Mouse (Mus musculus) intestine, embryonic 16.5 days (tissue): ENCODE results near the gene Cdadc1. TPM values are rescaled to one million over a fixed set of nuclear protein-coding genes. Genes with fewer than 3 reads are reported as not detected.

Experiments used
- ATAC-seq: fragments of 200-750 bp; cut with Nextera tagmentation; 2 replicates; pipeline ENCODE4 v1.8.0; 2017; ENCODE audit warnings: moderate TSS enrichment, moderate library complexity
- H3K27ac ChIP-seq: fragments of 300-500 bp; sonication (generic); 2 replicates; pipeline ENCODE4 v1.5.1; 2014; ENCODE audit warnings: mild to moderate bottlenecking, low read length
- H3K27me3 ChIP-seq: fragments of 300-500 bp; sonication (generic); replicated peaks from 2 replicates; pipeline ENCODE4 v1.6.1; 2014; ENCODE audit warnings: low read length, control low read depth, mixed read lengths; ENCODE audit not compliant: control insufficient read depth, insufficient read depth
- H3K36me3 ChIP-seq: fragments of 300-500 bp; sonication (generic); 2 replicates; pipeline ENCODE4 v1.6.1; 2014; ENCODE audit warnings: low read length, control low read depth; ENCODE audit not compliant: control insufficient read depth, insufficient read depth
- H3K4me1 ChIP-seq: fragments of 300-500 bp; sonication (generic); 2 replicates; pipeline ENCODE4 v1.6.1; 2014; ENCODE audit warnings: low read length, control low read depth, mixed read lengths; ENCODE audit not compliant: control insufficient read depth, insufficient read depth
- H3K4me2 ChIP-seq: fragments of 300-500 bp; sonication (generic); 2 replicates; pipeline ENCODE4 v1.6.1; 2014; ENCODE audit warnings: low read depth, low read length, control low read depth
- H3K4me3 ChIP-seq: fragments of 300-500 bp; sonication (generic); 2 replicates; pipeline ENCODE4 v1.5.1; 2014; ENCODE audit warnings: mild to moderate bottlenecking, low read length
- H3K9ac ChIP-seq: fragments of 300-500 bp; sonication (generic); 2 replicates; pipeline ENCODE4 v1.6.1; 2014; ENCODE audit warnings: low read depth, low read length
- H3K9me3 ChIP-seq: fragments of 300-500 bp; sonication (generic); 2 replicates; pipeline ENCODE4 v1.6.1; 2016; ENCODE audit warnings: low read length, control low read depth; ENCODE audit not compliant: control insufficient read depth
- WGBS: fragments of 180-500 bp; shearing (Covaris S2); extraction: QIAGEN DNeasy Blood & Tissue Kit; methylation state at CpG from one replicate; pipeline ENCODE4 v1.1.7; 2014; 5-methylcytosine and 5-hydroxymethylcytosine counted together
- polyA plus RNA-seq: library from polyadenylated mRNA; unstranded; fragments of >200 nt; fragmentation: Nextera tagmentation; extraction: Ambion mirVana; gene quantifications from 2 replicates; pipeline ENCODE4 v1.2.1, GENCODE M21; 2015

Cdadc1 gene
- polyA plus RNA-seq, 1 experiment from 2014 or later, result 32.3 TPM

DNA sequence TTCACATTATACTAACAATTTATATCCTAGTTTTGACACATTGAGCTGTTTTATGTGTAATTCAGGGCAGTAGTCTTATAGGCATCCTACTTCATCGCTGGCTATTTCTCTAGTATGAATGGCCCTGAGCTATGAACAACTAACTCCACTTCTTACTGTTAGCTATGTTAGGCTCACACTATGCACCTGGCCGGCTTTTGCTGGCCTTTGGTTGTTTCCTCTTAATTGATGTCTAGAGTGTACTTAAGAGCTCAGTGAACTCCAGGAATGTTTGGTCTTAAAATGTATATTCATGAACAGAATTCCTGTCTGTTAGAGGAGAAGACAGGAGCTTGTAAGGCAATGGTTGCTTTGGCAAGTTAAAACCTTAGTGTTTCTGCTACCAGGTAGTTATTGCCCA is 57.5 kb downstream of the Cdadc1 start:
- no peak for ATAC-seq
- Histone ChIP-seq H3K27ac (no peak overlapping the region), H3K9ac (no peak overlapping the region), H3K4me3 (no peak overlapping the region), H3K36me3 (no peaks in the 10 kb centered on the region), H3K27me3 (no peaks in the 10 kb centered on the region), H3K9me3 (no peaks in the 10 kb centered on the region), H3K4me2 (no peak overlapping the region), H3K4me1 (no peaks in the 10 kb centered on the region)
- WGBS, result 80% methylated on average over 2 of the region's 2 CpGs

DNA sequence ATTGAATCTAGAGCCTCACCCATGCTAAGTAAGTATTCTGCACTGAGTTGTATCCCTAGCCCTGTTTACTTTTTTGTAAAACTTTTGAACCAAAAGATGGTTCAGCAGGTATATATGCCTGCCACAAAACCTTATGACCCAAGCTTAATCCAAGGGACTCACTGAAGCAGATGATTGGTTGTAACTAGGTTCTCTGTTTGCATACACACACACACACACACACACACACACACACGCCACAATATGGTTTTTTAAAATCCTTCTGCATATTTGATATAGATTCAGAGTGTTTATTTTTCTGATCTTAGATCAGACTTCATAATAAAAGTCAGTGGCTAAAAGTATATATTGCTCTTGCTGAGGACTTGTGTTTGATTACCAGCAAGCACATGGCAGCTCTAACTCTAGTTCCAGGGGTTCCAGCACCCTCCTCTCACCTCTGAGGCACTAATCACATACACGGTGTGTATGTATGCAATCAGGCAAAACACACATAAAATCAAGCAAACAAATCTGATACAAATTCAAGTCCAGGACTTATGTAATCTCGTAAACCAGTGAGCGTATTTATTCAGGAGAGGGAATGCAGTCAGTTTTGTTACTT is 59.8 kb downstream of the Cdadc1 start:
- Histone ChIP-seq H3K4me2 (no peak overlapping the region), H3K9ac (no peak overlapping the region), H3K4me3 (no peak overlapping the region), H3K36me3 (no peaks in the 10 kb centered on the region), H3K9me3 (no peaks in the 10 kb centered on the region), H3K4me1 (no peaks in the 10 kb centered on the region), H3K27me3 (no peaks in the 10 kb centered on the region), H3K27ac (no peak overlapping the region)
- no peak for ATAC-seq
- WGBS, result 84% methylated on average over 4 of the region's 4 CpGs

DNA sequence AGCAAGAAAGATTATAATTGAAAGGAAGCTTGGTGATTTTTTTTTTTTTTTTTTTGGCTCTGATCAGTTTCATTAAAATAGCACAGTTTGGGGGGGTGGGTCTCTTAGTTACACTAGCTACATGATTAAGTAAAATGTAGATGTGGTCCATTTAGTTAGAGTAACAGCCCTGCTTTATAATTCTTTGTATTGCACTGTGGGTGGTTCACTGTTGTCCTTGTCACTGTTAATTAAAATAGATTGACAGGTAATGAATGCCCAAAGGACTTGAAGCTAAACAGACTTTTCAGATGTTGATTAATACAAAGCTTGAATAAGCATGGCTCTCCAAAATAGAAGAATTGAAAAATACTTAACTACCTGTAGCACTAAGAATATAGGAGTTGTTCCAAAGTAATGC is 63.9 kb downstream of the Cdadc1 start:
- Histone ChIP-seq H3K9ac (no peak overlapping the region), H3K4me3 (no peak overlapping the region), H3K36me3 (no peaks in the 10 kb centered on the region), H3K27ac (no peak overlapping the region), H3K9me3 (no peaks in the 10 kb centered on the region), H3K4me2 (no peak overlapping the region), H3K27me3 (no peaks in the 10 kb centered on the region), H3K4me1 (0 out of 2 replicates have a peak, but pooled peaks cover 2% of the 10 kb centered on the region)
- no peak for ATAC-seq

DNA sequence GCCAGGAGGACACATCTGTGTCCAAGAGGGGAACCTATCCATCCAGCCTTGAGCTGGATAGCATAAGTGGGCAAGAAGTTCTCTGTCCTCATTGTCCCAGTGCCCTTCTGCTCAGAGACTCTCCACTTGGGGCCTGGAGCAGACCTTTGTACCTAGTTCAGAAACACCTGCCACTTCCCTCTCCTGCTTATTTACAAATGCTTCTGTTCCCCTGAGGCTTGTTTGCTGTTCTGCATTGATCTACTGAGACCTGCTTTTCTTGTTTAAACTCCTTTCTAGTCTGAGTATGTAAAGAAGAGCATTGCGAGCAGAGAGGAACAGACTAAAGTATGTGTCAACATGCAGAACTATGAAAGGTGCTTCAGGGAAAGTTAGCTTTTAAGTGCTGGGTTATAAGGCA is 64.8 kb downstream of the Cdadc1 start:
- H3K4me1 ChIP-seq, result 0 out of 2 replicates have a peak, but pooled peaks cover 2% of the 10 kb centered on the region
- H3K9me3 ChIP-seq, result no peaks in the 10 kb centered on the region
- H3K9ac ChIP-seq, result no peak overlapping the region
- peak overlapping the region; percentile 40; the same call in 1 of the 2 replicates for H3K27ac ChIP-seq
- 58% methylated on average over 1 of the region's 1 CpGs for WGBS
- peak; percentile 90 for ATAC-seq
- no peak overlapping the region for H3K4me2 ChIP-seq
- H3K36me3 ChIP-seq, result no peaks in the 10 kb centered on the region
- H3K27me3 ChIP-seq, result no peaks in the 10 kb centered on the region
- H3K4me3 ChIP-seq, result no peak overlapping the region

DNA sequence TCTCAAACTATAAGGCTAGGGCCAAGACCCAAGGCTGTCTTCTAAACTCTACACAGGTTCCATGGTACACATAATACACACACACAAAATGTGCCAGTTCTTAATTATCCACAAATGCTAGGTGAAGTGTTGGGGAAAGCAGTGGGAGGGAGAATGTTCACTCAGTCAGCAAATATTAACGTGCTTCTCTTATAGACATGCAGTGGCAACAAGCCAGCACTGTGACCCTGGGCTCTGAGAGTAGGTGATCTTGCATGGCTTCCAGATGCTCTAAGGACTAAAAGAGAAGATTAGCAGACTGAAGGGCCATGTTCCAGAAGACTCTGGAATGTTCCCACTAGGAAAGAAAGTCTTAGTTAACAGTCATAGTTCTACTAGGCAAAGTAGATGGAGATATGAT is 67.0 kb downstream of the Cdadc1 start:
- H3K4me3 ChIP-seq, result no peak overlapping the region
- no peak overlapping the region for H3K27ac ChIP-seq
- no peaks in the 10 kb centered on the region for H3K36me3 ChIP-seq
- no peak for ATAC-seq
- no peaks in the 10 kb centered on the region for H3K9me3 ChIP-seq
- H3K4me1 ChIP-seq, result 0 out of 2 replicates have a peak, but pooled peaks cover 2% of the 10 kb centered on the region
- H3K4me2 ChIP-seq, result no peak overlapping the region
- WGBS, result 86% methylated on average over 1 of the region's 1 CpGs
- H3K9ac ChIP-seq, result no peak overlapping the region
- H3K27me3 ChIP-seq, result no peaks in the 10 kb centered on the region

DNA sequence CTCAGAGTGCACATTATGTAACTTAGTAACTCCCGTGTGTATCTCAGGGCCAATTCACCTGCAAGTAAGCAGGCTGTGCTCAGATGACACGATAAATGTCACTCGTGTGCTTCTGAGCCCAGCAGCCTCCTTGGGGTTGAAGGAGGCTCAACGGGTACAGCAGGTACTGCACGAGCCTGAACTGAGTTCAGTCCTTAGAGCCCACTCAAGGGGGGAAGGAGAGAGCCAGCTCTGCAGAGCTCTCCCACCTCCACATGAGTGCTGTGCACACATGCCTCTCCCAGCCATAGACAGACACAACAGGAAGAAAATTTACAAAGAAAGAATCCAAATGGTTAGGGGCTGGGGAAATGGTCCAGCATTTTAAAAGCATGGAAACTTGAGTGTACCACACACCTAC is 71.9 kb downstream of the Cdadc1 start:
- Histone ChIP-seq H3K9ac (no peak overlapping the region), H3K4me3 (no peak overlapping the region), H3K27me3 (no peaks in the 10 kb centered on the region), H3K36me3 (no peaks in the 10 kb centered on the region), H3K27ac (no peak overlapping the region), H3K9me3 (no peaks in the 10 kb centered on the region), H3K4me1 (no peaks in the 10 kb centered on the region), H3K4me2 (no peak overlapping the region)
- no peak for ATAC-seq
- 72% methylated on average over 5 of the region's 5 CpGs for WGBS

DNA sequence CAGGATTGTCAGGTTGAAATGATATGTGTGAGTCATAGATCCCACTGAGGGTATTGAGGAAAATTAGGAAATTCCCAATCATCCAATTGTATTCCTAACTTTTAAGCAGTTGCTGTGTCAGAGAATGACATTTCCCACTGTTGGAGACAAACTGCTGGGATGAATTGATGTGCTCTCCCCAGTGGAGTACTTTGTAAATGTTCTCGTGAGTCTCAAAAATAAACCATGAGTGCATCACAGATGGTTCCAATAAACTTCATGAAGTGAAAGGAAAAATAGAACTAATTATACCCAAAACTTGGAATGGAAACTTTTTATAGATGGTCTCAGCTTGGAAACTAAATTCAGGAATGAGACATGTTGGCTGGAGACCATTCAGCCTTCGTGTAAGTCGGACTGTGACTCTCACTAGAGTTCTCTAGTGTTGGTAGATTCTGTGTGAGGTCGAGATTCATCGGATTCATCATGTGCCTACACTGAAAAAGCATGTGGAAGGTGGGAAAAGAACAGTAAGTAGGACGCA is 83.8 kb downstream of the Cdadc1 start:
- Histone ChIP-seq H3K4me3 (no peak overlapping the region), H3K9ac (no peak overlapping the region), H3K27me3 (no peaks in the 10 kb centered on the region), H3K4me1 (no peaks in the 10 kb centered on the region), H3K9me3 (no peaks in the 10 kb centered on the region), H3K4me2 (no peak overlapping the region), H3K27ac (no peak overlapping the region), H3K36me3 (no peaks in the 10 kb centered on the region)
- 77% methylated on average over 6 of the region's 6 CpGs for WGBS
- ATAC-seq, result no peak

Other genes with a start within 250 kb of the Cdadc1 start
- gene Phf11d, start 232.5 kb downstream of the Cdadc1 start, polyA plus RNA-seq, result 2.0 and 2.2 TPM in 2 replicates
- gene Phf11c, start 202.6 kb downstream of the Cdadc1 start, polyA plus RNA-seq, result 0.45 and 0.57 TPM in 2 replicates
- 7.2 and 8.3 TPM in 2 replicates for gene Setdb2, start 157.1 kb downstream of the Cdadc1 start, polyA plus RNA-seq
- 35.9 and 36.2 TPM in 2 replicates for gene Cab39l, start 157.0 kb downstream of the Cdadc1 start, polyA plus RNA-seq
- gene Shisa2, start 27.3 kb upstream of the Cdadc1 start, polyA plus RNA-seq, result 5.9 TPM in 2 replicates